8 mouse cellular contexts compared by ENCODE assay signal in genomic region chr11:51646751-51647667, GRCm38 (mm10). TPM values are rescaled to one million over a fixed set of nuclear protein-coding genes. Genes with fewer than 3 reads are reported as not detected.
A peak's percentile ranks its signal among the peaks of the same experiment; 100 is the strongest.
DNase-seq lines count a peak whose midpoint lies in the region; ATAC-seq and TF ChIP-seq lines count a peak whose summit lies in the region.

No protein-coding gene starts in this region.

- H3K9ac ChIP-seq in heart, embryonic 13.5 days: peak overlapping the region; percentile 39; the same call in 1 of the 2 replicates
- peak overlapping the region; percentile 10; the same call in 1 of the 2 replicates for H3K9ac ChIP-seq in neural tube, embryonic 11.5 days (ENCODE audit: low read length)

- TF ChIP-seq CTCF in gastrocnemius, adult 2 months (IDR thresholded peaks at IDR 0.05): no peak

- H3K4me3 ChIP-seq in gastrocnemius, adult 2 months: peak overlapping the region; percentile 73
- no peak overlapping the region for H3K4me3 ChIP-seq in heart, embryonic 13.5 days
- H3K4me3 ChIP-seq in neural tube, embryonic 11.5 days (ENCODE audit: low read depth, low read length): no peak overlapping the region

- ATAC-seq in heart, embryonic 13.5 days (ENCODE audit: extremely low read depth, insufficient number of reproducible peaks, low FRiP score, low TSS enrichment): no peak
- ATAC-seq in neural tube, embryonic 11.5 days (ENCODE audit: insufficient read depth, low FRiP score, low TSS enrichment): no peak

- H3K4me2 ChIP-seq in heart, embryonic 13.5 days: peak overlapping the region; percentile 77
- no peak overlapping the region for H3K4me2 ChIP-seq in neural tube, embryonic 11.5 days (ENCODE audit: low read depth)

- intact Hi-C loops in gastrocnemius, adult 2 months (cut with DNase I): no loop called here
- intact Hi-C loops in gastrocnemius, postnatal 14 days (cut with DNase I; ENCODE audit: low total_unique reads): no loop called here

- peak; percentile 54 for DNase-seq in gastrocnemius, adult 2 months
- DNase-seq in gastrocnemius, postnatal 14 days: no peak
- peak; percentile 45 for DNase-seq in adrenal gland, postnatal 10 days
- peak; percentile 52 to 80 for DNase-seq in kidney, postnatal 25 days
- no peak for DNase-seq in neural tube, embryonic 11.5 days (ENCODE audit: low spot score)
- no peak for DNase-seq in layer of hippocampus, adult 11-12 months (ENCODE audit: low spot score)
- no peak for DNase-seq in layer of hippocampus, adult 18-20 months (ENCODE audit: low spot score in 2 of 2)

- H3K36me3 ChIP-seq in heart, embryonic 13.5 days: peaks cover 31% of the 10 kb centered on the region
- peaks cover 4% of the 10 kb centered on the region; the same call in 1 of the 2 replicates for H3K36me3 ChIP-seq in neural tube, embryonic 11.5 days (ENCODE audit: control insufficient read depth, insufficient read depth, low read length)

- H3K27ac ChIP-seq in gastrocnemius, adult 2 months: peak overlapping the region; percentile 86
- peak overlapping the region; percentile 67 for H3K27ac ChIP-seq in heart, embryonic 13.5 days (replicated peaks)
- peak overlapping the region; percentile 34; the same call in 1 of the 2 replicates for H3K27ac ChIP-seq in neural tube, embryonic 11.5 days (ENCODE audit: low read depth, low read length)

- peaks cover 46% of the 10 kb centered on the region for H3K4me1 ChIP-seq in heart, embryonic 13.5 days
- peaks cover 19% of the 10 kb centered on the region for H3K4me1 ChIP-seq in neural tube, embryonic 11.5 days (ENCODE audit: control insufficient read depth, insufficient read depth, low read length)

- H3K9me3 ChIP-seq in heart, embryonic 13.5 days: no peaks in the 10 kb centered on the region
- H3K9me3 ChIP-seq in neural tube, embryonic 11.5 days (ENCODE audit: control insufficient read depth, low read length): no peaks in the 10 kb centered on the region

- WGBS in heart, embryonic 13.5 days: 60% methylated on average over 15 of the region's 15 CpGs
- 62% methylated on average over 15 of the region's 15 CpGs for WGBS in neural tube, embryonic 11.5 days

- peaks cover 32% of the 10 kb centered on the region for H3K27me3 ChIP-seq in heart, embryonic 13.5 days (replicated peaks)
- peaks cover 9% of the 10 kb centered on the region; the same call in 1 of the 2 replicates for H3K27me3 ChIP-seq in neural tube, embryonic 11.5 days (ENCODE audit: control insufficient read depth, insufficient read depth, low read length)

RNA-seq across cellular contexts. Expression of gene N4bp3, which starts 3.6 kb away (rescaled TPM):
- total RNA-seq in gastrocnemius, adult 2 months (2021): 1 to 10 TPM; 2.7 to 4.2 TPM
- 10 to 100 TPM in 1 of 2 experiments, 1 to 10 TPM in 1; 8.7 to 12.2 TPM for total RNA-seq in gastrocnemius, postnatal 14 days (2021)
- 10 to 100 TPM; 16.2 to 26.3 TPM for total RNA-seq in adrenal gland, postnatal 10 days (2021)
- 12.7 and 14.1 TPM in 2 replicates for polyA plus RNA-seq in heart, embryonic 13.5 days (2015; fragmentation: Nextera tagmentation; extraction: Ambion mirVana)
- 12.2 and 13.5 TPM in 2 replicates for polyA plus RNA-seq in neural tube, embryonic 11.5 days (2014; fragmentation: Nextera tagmentation; extraction: Ambion mirVana)
- total RNA-seq in layer of hippocampus, adult 18-20 months (2021): 10 to 100 TPM; 14.5 to 18.4 TPM

RNA-seq across cellular contexts. Expression of gene D930048N14Rik, which starts 3.7 kb away (rescaled TPM):
- total RNA-seq in gastrocnemius, adult 2 months (2021): under 1 TPM; 0.20 to 0.31 TPM
- total RNA-seq in gastrocnemius, postnatal 14 days (2021): under 1 TPM; 0.33 to 0.60 TPM
- 1 to 10 TPM; 1.1 to 3.5 TPM for total RNA-seq in adrenal gland, postnatal 10 days (2021)
- 0.86 and 0.94 TPM in 2 replicates for polyA plus RNA-seq in heart, embryonic 13.5 days (2015; fragmentation: Nextera tagmentation; extraction: Ambion mirVana)
- polyA plus RNA-seq in neural tube, embryonic 11.5 days (2014; fragmentation: Nextera tagmentation; extraction: Ambion mirVana): 0.74 and 1.4 TPM in 2 replicates
- total RNA-seq in layer of hippocampus, adult 18-20 months (2021): 1 to 10 TPM; 1.4 to 1.9 TPM

RNA-seq across cellular contexts. Expression of gene Rmnd5b, which starts 11.3 kb away (rescaled TPM):
- total RNA-seq in gastrocnemius, adult 2 months (2021): 10 to 100 TPM; 11.4 to 11.6 TPM
- total RNA-seq in gastrocnemius, postnatal 14 days (2021): 10 to 100 TPM; 11.8 to 13.3 TPM
- 10 to 100 TPM; 33.2 to 34.6 TPM for total RNA-seq in adrenal gland, postnatal 10 days (2021)
- 31.0 and 33.5 TPM in 2 replicates for polyA plus RNA-seq in heart, embryonic 13.5 days (2015; fragmentation: Nextera tagmentation; extraction: Ambion mirVana)
- 51.2 and 52.6 TPM in 2 replicates for polyA plus RNA-seq in neural tube, embryonic 11.5 days (2014; fragmentation: Nextera tagmentation; extraction: Ambion mirVana)
- total RNA-seq in layer of hippocampus, adult 18-20 months (2021): 10 to 100 TPM; 54.3 to 63.1 TPM

RNA-seq across cellular contexts. Expression of gene Nhp2, which starts 27.5 kb away (rescaled TPM):
- 10 to 100 TPM; 24.9 to 25.7 TPM for total RNA-seq in gastrocnemius, adult 2 months (2021)
- 10 to 100 TPM; 23.8 to 32.7 TPM for total RNA-seq in gastrocnemius, postnatal 14 days (2021)
- 10 to 100 TPM; 64.2 to 67.9 TPM for total RNA-seq in adrenal gland, postnatal 10 days (2021)
- 101 and 102 TPM in 2 replicates for polyA plus RNA-seq in heart, embryonic 13.5 days (2015; fragmentation: Nextera tagmentation; extraction: Ambion mirVana)
- polyA plus RNA-seq in neural tube, embryonic 11.5 days (2014; fragmentation: Nextera tagmentation; extraction: Ambion mirVana): 155 and 168 TPM in 2 replicates
- total RNA-seq in layer of hippocampus, adult 18-20 months (2021): 10 to 100 TPM; 41.5 to 46.1 TPM

RNA-seq across cellular contexts. Expression of gene Hnrnpab, which starts 40.4 kb away (rescaled TPM):
- total RNA-seq in gastrocnemius, adult 2 months (2021): 100 to 1,000 TPM in 1 of 2 experiments, 10 to 100 TPM in 1; 95.0 to 112 TPM
- 100 to 1,000 TPM; 118 to 144 TPM for total RNA-seq in gastrocnemius, postnatal 14 days (2021)
- 100 to 1,000 TPM; 278 to 298 TPM for total RNA-seq in adrenal gland, postnatal 10 days (2021)
- 273 and 282 TPM in 2 replicates for polyA plus RNA-seq in heart, embryonic 13.5 days (2015; fragmentation: Nextera tagmentation; extraction: Ambion mirVana)
- polyA plus RNA-seq in neural tube, embryonic 11.5 days (2014; fragmentation: Nextera tagmentation; extraction: Ambion mirVana): 764 and 777 TPM in 2 replicates
- 100 to 1,000 TPM; 149 to 157 TPM for total RNA-seq in layer of hippocampus, adult 18-20 months (2021)

Comparison
In these comparisons a context has a peak if more than half of its experiments do, and no peak if none do; other contexts are left out.
1. DNase-seq: peak in gastrocnemius, adult 2 months (single experiment), adrenal gland, postnatal 10 days (single experiment) and kidney, postnatal 25 days (2 of 2); none in gastrocnemius, postnatal 14 days (single experiment), neural tube, embryonic 11.5 days (single experiment), layer of hippocampus, adult 11-12 months (single experiment) and layer of hippocampus, adult 18-20 months (0 of 2).
2. H3K27ac ChIP-seq: peak in every context shown above with its lines; median percentile 86 in gastrocnemius, adult 2 months; 67 in heart, embryonic 13.5 days; 34 in neural tube, embryonic 11.5 days.